Mouse (Mus musculus) thymus, adult 2 months (tissue): ENCODE measurements around the gene Rbms3.

ENCODE experiments used
- CTCF ChIP-seq: fragments of 200-500 bp; IDR thresholded peaks from 2 replicates; pipeline ENCODE4 v1.5.1; 2012; ENCODE audit warnings: mild to moderate bottlenecking, control low read depth, low read length, moderate library complexity, borderline replicate concordance; ENCODE audit not compliant: control insufficient read depth, poor library complexity, insufficient read depth; ENCODE audit errors: extremely low read depth
- POLR2A ChIP-seq: fragments of 200-500 bp; IDR thresholded peaks from 2 replicates; pipeline ENCODE4 v1.6.1; 2012; ENCODE audit warnings: mild to moderate bottlenecking, low read length, control low read depth, moderate library complexity; ENCODE audit not compliant: control insufficient read depth, poor library complexity, insufficient read depth; ENCODE audit errors: extremely low read depth

DNA sequence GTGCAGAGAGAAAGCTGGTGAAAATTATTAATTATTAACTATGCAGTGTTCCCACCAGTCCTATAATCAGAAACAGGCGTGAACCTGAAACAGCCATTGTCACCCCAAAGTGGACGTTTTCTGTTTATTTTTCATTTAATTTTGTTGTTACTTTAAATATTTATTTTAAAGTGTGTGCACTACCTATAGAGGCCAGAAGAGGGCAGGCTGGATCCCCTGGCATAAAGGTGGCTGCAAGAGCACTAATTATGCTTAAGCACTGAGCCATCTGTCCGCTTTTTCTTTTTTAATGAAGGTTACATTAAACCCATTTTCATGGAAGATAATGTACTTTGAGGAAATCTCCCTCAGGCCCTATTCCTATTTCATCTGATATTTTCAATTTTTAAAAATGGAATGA, 563.2 kb downstream of the Rbms3 start:
- no peak for TF ChIP-seq CTCF
- TF ChIP-seq POLR2A = no peak
